In genomic region chr19:29978847-29979246, GRCm38 (mm10) we compare ENCODE assay signal across 8 mouse cellular contexts. TPM values are rescaled to one million over a fixed set of nuclear protein-coding genes. Genes with fewer than 3 reads are reported as not detected.
DNase-seq lines count a peak whose midpoint lies in the region; ATAC-seq and TF ChIP-seq lines count a peak whose summit lies in the region.

No protein-coding gene starts in this region.

- no peaks in the 10 kb centered on the region for H3K27me3 ChIP-seq in heart, postnatal 0 days (ENCODE audit: control insufficient read depth, insufficient read depth, low read length)
- no peaks in the 10 kb centered on the region for H3K27me3 ChIP-seq in heart, embryonic 10.5 days (ENCODE audit: insufficient read depth, poor library complexity, severe bottlenecking)

- TF ChIP-seq EP300 in heart, postnatal 0 days (IDR thresholded peaks at IDR 0.05; ENCODE audit: low read depth), result no peak

- ATAC-seq in heart, postnatal 0 days (ENCODE audit: insufficient read depth, low read depth), result no peak

- no peak overlapping the region for H3K4me2 ChIP-seq in heart, postnatal 0 days (ENCODE audit: low read depth, low read length)

- H3K4me1 ChIP-seq in heart, postnatal 0 days (ENCODE audit: control insufficient read depth, insufficient read depth), result no peaks in the 10 kb centered on the region
- H3K4me1 ChIP-seq in heart, embryonic 10.5 days, result no peaks in the 10 kb centered on the region

- no peak overlapping the region for H3K27ac ChIP-seq in heart, postnatal 0 days (ENCODE audit: low read depth)
- H3K27ac ChIP-seq in heart, embryonic 10.5 days, result no peak overlapping the region

- TF ChIP-seq CTCF in heart, postnatal 0 days (IDR thresholded peaks at IDR 0.05; ENCODE audit: low read depth), result peak; percentile 51

- DNase-seq in heart, postnatal 0 days (ENCODE audit: low spot score), result peak; percentile 42
- DNase-seq in heart, embryonic 10.5 days (ENCODE audit: low spot score), result no peak
- DNase-seq in right cerebral cortex, adult 18-20 months, result peak; percentile 6
- DNase-seq in right cerebral cortex, postnatal 10 days (ENCODE audit: low spot score in 2 of 2), result no peak
- peak; percentile 7 for DNase-seq in c-Kit-positive CD71-positive TER-119-positive erythroid progenitor cells, embryonic 14.5 days (ENCODE audit: low spot score)
- DNase-seq in lung, postnatal 10 days, result peak; percentile 45
- no peak for DNase-seq in ovary, postnatal 10 days (ENCODE audit: low spot score)
- no peak for DNase-seq in frontal cortex, postnatal 10 days (ENCODE audit: low spot score in 2 of 2)

- H3K36me3 ChIP-seq in heart, postnatal 0 days (replicated peaks; ENCODE audit: control insufficient read depth, insufficient read depth, low read length), result no peaks in the 10 kb centered on the region
- no peaks in the 10 kb centered on the region for H3K36me3 ChIP-seq in heart, embryonic 10.5 days

- no peak overlapping the region for H3K4me3 ChIP-seq in heart, postnatal 0 days (ENCODE audit: low read depth, low read length)
- no peak overlapping the region for H3K4me3 ChIP-seq in heart, embryonic 10.5 days

- H3K9ac ChIP-seq in heart, postnatal 0 days (replicated peaks; ENCODE audit: low read depth, low read length), result no peak overlapping the region

- H3K9me3 ChIP-seq in heart, postnatal 0 days (replicated peaks; ENCODE audit: control insufficient read depth, low read length), result no peaks in the 10 kb centered on the region
- no peaks in the 10 kb centered on the region; the same call in 1 of the 2 replicates for H3K9me3 ChIP-seq in heart, embryonic 10.5 days

- 48% methylated on average over 2 of the region's 2 CpGs for WGBS in heart, postnatal 0 days
- 60% methylated on average over 2 of the region's 2 CpGs for WGBS in heart, embryonic 10.5 days

RNA-seq across cellular contexts. Expression of gene Trpd52l3, which starts 24.7 kb away (rescaled TPM):
- not detected in 2 replicates for total RNA-seq in heart, postnatal 0 days (2014; rRNA removed; ENCODE audit: low replicate concordance)
- polyA plus RNA-seq in heart, postnatal 0 days (2015; fragmentation: Nextera tagmentation; extraction: Ambion mirVana), result not detected in 2 replicates
- not detected in 2 replicates for polyA plus RNA-seq in heart, embryonic 10.5 days (2016; fragmentation: Nextera tagmentation; extraction: Ambion mirVana)

RNA-seq across cellular contexts. Expression of gene Uhrf2, which starts 51.5 kb away (rescaled TPM):
- 35.4 and 68.6 TPM in 2 replicates for total RNA-seq in heart, postnatal 0 days (2014; rRNA removed; ENCODE audit: low replicate concordance)
- 19.6 and 24.5 TPM in 2 replicates for polyA plus RNA-seq in heart, postnatal 0 days (2015; fragmentation: Nextera tagmentation; extraction: Ambion mirVana)
- polyA plus RNA-seq in heart, embryonic 10.5 days (2016; fragmentation: Nextera tagmentation; extraction: Ambion mirVana), result 56.6 and 65.2 TPM in 2 replicates

RNA-seq across cellular contexts. Expression of gene Il33, which starts 53.9 kb away (rescaled TPM):
- 1.4 and 1.6 TPM in 2 replicates for total RNA-seq in heart, postnatal 0 days (2014; rRNA removed; ENCODE audit: low replicate concordance)
- polyA plus RNA-seq in heart, postnatal 0 days (2015; fragmentation: Nextera tagmentation; extraction: Ambion mirVana), result 4.2 and 6.2 TPM in 2 replicates
- 1.1 and 1.7 TPM in 2 replicates for polyA plus RNA-seq in heart, embryonic 10.5 days (2016; fragmentation: Nextera tagmentation; extraction: Ambion mirVana)

Comparison
In these comparisons a context has a peak if more than half of its experiments do, and no peak if none do; other contexts are left out.
1. DNase-seq: peak in heart, postnatal 0 days (single experiment), right cerebral cortex, adult 18-20 months (single experiment), c-Kit-positive CD71-positive TER-119-positive erythroid progenitor cells, embryonic 14.5 days (single experiment) and lung, postnatal 10 days (single experiment); none in heart, embryonic 10.5 days (single experiment), right cerebral cortex, postnatal 10 days (0 of 2), ovary, postnatal 10 days (single experiment) and frontal cortex, postnatal 10 days (0 of 2).